In the genomic region with DNA sequence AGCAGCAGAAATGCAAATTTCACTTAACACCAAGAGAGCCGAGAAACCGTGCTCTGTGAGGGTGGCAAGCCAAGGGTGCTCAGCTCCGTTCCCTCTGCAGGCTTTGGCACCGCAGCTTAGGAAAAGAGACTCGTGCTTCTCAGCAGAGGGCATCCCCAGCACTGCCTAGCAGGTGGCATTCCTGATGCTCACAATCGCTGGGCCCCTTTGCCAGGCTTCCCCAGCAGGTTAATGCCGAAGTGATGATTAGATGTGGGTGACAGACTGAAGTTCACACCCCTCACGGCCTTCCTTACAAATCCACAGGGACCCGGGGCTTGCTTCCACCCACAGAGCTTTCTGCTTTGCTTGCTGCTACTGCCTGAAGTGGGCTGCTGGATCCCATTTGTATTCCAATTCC, we compare ENCODE assay signal across 11 mouse cellular contexts.
DNase-seq lines count a peak whose midpoint lies in the region; ATAC-seq and TF ChIP-seq lines count a peak whose summit lies in the region.
"Had no signal": no experiment of that assay in that cellular context is flagged by ENCODE, and none has a peak within 500 bp of the region (broad histone marks: within the 10 kb centered on the region; RNA-seq: fewer than 3 reads in every experiment).

No protein-coding gene starts in this region.

- 47% methylated on average over 9 of the region's 9 CpGs for WGBS in intestine, embryonic 14.5 days
- WGBS in intestine, postnatal 0 days = 52% methylated on average over 9 of the region's 9 CpGs
- 16% methylated on average over 9 of the region's 9 CpGs for WGBS in forebrain, embryonic 16.5 days

- H3K27ac ChIP-seq in intestine, embryonic 14.5 days (ENCODE audit: low read depth) = no peak overlapping the region
- H3K27ac ChIP-seq in intestine, postnatal 0 days (ENCODE audit: low read depth, low read length) = no peak overlapping the region
- H3K27ac ChIP-seq in forebrain, embryonic 16.5 days (ENCODE audit: low read length) = peak overlapping the region; percentile 81
- H3K27ac ChIP-seq: neural tube, embryonic 13.5 days had no signal

- peak; percentile 44 for DNase-seq in intestine, embryonic 14.5 days (ENCODE audit: low spot score)
- DNase-seq in layer of hippocampus, adult 8-10 months (ENCODE audit: low spot score in 2 of 2) = peak; percentile 41 to 44
- peak; percentile 57 to 61 for DNase-seq in right cerebral cortex, adult 2 months (ENCODE audit: low spot score in 2 of 2)
- DNase-seq in embryo, embryonic 11 days = no peak
- no peak for DNase-seq in embryo, embryonic 9.5 days (ENCODE audit: extremely low spot score)
- DNase-seq: lung, postnatal 4 days; thymus, postnatal 36 days had no signal

- H3K9ac ChIP-seq in intestine, embryonic 14.5 days (ENCODE audit: low read length) = no peak overlapping the region
- H3K9ac ChIP-seq in intestine, postnatal 0 days (ENCODE audit: low read depth, low read length) = no peak overlapping the region
- peak overlapping the region; percentile 20; the same call in 1 of the 2 replicates for H3K9ac ChIP-seq in forebrain, embryonic 16.5 days (replicated peaks; ENCODE audit: low read depth, low read length)
- H3K9ac ChIP-seq: neural tube, embryonic 13.5 days had no signal

- H3K4me2 ChIP-seq in intestine, embryonic 14.5 days (ENCODE audit: low read length) = no peak overlapping the region
- H3K4me2 ChIP-seq in intestine, postnatal 0 days (replicated peaks; ENCODE audit: low read depth) = no peak overlapping the region
- 0 out of 2 replicates have a peak overlapping the region, but pooled peaks have one; percentile 12 for H3K4me2 ChIP-seq in forebrain, embryonic 16.5 days (ENCODE audit: low read length)
- H3K4me2 ChIP-seq: neural tube, embryonic 13.5 days had no signal

- no peaks in the 10 kb centered on the region for H3K4me1 ChIP-seq in intestine, embryonic 14.5 days (replicated peaks; ENCODE audit: control insufficient read depth, insufficient read depth, low read length)
- H3K4me1 ChIP-seq in intestine, postnatal 0 days (replicated peaks; ENCODE audit: control insufficient read depth, insufficient read depth, low read length) = no peaks in the 10 kb centered on the region
- H3K4me1 ChIP-seq in forebrain, embryonic 16.5 days (replicated peaks; ENCODE audit: control insufficient read depth, insufficient read depth, low read length) = peaks cover 21% of the 10 kb centered on the region

- TF ChIP-seq CTCF in intestine, postnatal 0 days (IDR thresholded peaks at IDR 0.05; ENCODE audit: low read depth) = no peak

- H3K9me3 ChIP-seq in intestine, embryonic 14.5 days (ENCODE audit: control insufficient read depth, low read length) = no peaks in the 10 kb centered on the region
- H3K9me3 ChIP-seq in intestine, postnatal 0 days (ENCODE audit: control insufficient read depth) = no peaks in the 10 kb centered on the region
- no peaks in the 10 kb centered on the region for H3K9me3 ChIP-seq in forebrain, embryonic 16.5 days (ENCODE audit: control insufficient read depth, low read length)
- H3K9me3 ChIP-seq: neural tube, embryonic 13.5 days had no signal

- H3K27me3 ChIP-seq in intestine, embryonic 14.5 days (replicated peaks; ENCODE audit: control insufficient read depth, insufficient read depth, low read length) = no peaks in the 10 kb centered on the region
- H3K27me3 ChIP-seq in intestine, postnatal 0 days (replicated peaks; ENCODE audit: control insufficient read depth, insufficient read depth, low read length) = no peaks in the 10 kb centered on the region
- no peaks in the 10 kb centered on the region for H3K27me3 ChIP-seq in forebrain, embryonic 16.5 days (replicated peaks; ENCODE audit: control insufficient read depth, insufficient read depth, low read length)
- H3K27me3 ChIP-seq: neural tube, embryonic 13.5 days had no signal

- no peaks in the 10 kb centered on the region for H3K36me3 ChIP-seq in intestine, embryonic 14.5 days (ENCODE audit: control insufficient read depth, insufficient read depth, low read length)
- no peaks in the 10 kb centered on the region for H3K36me3 ChIP-seq in intestine, postnatal 0 days (ENCODE audit: control insufficient read depth, insufficient read depth)
- no peaks in the 10 kb centered on the region for H3K36me3 ChIP-seq in forebrain, embryonic 16.5 days (ENCODE audit: control insufficient read depth, insufficient read depth)
- H3K36me3 ChIP-seq: neural tube, embryonic 13.5 days had no signal

- H3K4me3 ChIP-seq in intestine, embryonic 14.5 days (ENCODE audit: low read depth, low read length) = no peak overlapping the region
- H3K4me3 ChIP-seq in intestine, postnatal 0 days (ENCODE audit: low read depth, low read length) = no peak overlapping the region
- no peak overlapping the region for H3K4me3 ChIP-seq in forebrain, embryonic 16.5 days (replicated peaks; ENCODE audit: low read length)
- H3K4me3 ChIP-seq: erythroblast, embryonic 14.5 days; neural tube, embryonic 13.5 days had no signal

- ATAC-seq in intestine, embryonic 14.5 days (replicated peaks; ENCODE audit: low FRiP score, low TSS enrichment, low read depth) = no peak
- ATAC-seq in intestine, postnatal 0 days = no peak
- peak; percentile 91 for ATAC-seq in forebrain, embryonic 16.5 days

Comparison
In these comparisons a context has a peak if more than half of its experiments do, and no peak if none do; other contexts are left out.
1. DNase-seq: peak in intestine, embryonic 14.5 days (single experiment), layer of hippocampus, adult 8-10 months (2 of 2) and right cerebral cortex, adult 2 months (2 of 2); none in embryo, embryonic 11 days (single experiment) and embryo, embryonic 9.5 days (single experiment).